Mouse (Mus musculus): ENCODE measurements around the gene Pear1. TPM values are rescaled to one million over a fixed set of nuclear protein-coding genes. Genes with fewer than 3 reads are reported as not detected.
"Not testable (repeated sequence)": the region's sequence is repeated elsewhere in the genome, so short reads cannot be mapped to it uniquely, and the experiment has no call there.

Pear1 gene
- 13.1 and 13.3 TPM in 2 replicates for polyA plus RNA-seq (2015; fragmentation: Nextera tagmentation; extraction: Ambion mirVana)

DNA sequence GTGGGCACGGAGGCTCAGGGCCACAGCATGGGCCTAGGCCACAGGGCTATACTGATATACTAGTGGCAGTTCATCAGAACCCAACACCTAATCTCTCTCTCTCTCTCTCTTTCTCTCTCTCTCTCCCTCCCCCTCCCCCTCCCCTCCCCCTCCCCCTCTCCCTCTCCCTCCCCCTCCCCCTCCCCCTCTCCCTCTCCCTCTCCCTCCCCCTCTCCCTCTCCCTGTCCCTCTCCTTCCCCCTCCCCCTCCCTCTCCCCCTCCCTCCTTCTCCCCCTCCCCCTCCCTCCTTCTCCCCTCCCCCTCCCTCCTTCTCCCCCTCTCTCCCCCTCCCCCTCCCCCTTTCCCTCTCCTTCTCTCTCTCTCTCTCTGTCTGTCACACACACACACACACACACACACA is at the start of gene Pear1:
Gene Pear1, minus strand, starts transcription at position 101 of the 400 bp plus-strand sequence.
- not testable (repeated sequence) for ATAC-seq (ENCODE audit: low read depth); H3K27me3 ChIP-seq; H3K4me3 ChIP-seq; H3K4me2 ChIP-seq; H3K36me3 ChIP-seq; H3K27ac ChIP-seq (replicated peaks); H3K9ac ChIP-seq; H3K4me1 ChIP-seq (replicated peaks); H3K9me3 ChIP-seq
- WGBS = 96% methylated on average over 1 of the region's 1 CpGs

DNA sequence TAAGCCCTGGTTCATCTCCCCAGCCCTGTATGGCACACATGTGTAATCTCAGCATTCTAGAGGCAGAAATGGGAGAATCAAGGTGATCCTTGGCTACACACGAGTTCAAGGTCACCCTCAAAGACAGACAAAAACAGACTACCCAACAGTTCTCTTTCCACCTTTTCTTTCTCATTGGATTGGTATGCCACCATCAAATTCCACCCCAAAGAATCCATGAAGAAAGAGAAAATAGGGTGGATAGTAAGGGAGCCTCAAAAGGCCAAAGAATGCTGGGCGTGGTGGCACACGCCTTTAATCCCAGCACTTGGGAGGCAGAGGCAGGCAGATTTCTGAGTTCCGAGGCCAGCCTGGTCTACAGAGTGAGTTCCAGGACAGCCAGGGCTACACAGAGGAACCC is 40.0 kb upstream of the Pear1 start:
- not testable (repeated sequence) for H3K4me2 ChIP-seq; H3K9me3 ChIP-seq; H3K4me1 ChIP-seq (replicated peaks); H3K27ac ChIP-seq (replicated peaks); H3K27me3 ChIP-seq; H3K4me3 ChIP-seq; ATAC-seq (ENCODE audit: low read depth); H3K9ac ChIP-seq
- 96% methylated on average over 4 of the region's 4 CpGs for WGBS
- peaks cover 79% of the 10 kb centered on the region for H3K36me3 ChIP-seq

DNA sequence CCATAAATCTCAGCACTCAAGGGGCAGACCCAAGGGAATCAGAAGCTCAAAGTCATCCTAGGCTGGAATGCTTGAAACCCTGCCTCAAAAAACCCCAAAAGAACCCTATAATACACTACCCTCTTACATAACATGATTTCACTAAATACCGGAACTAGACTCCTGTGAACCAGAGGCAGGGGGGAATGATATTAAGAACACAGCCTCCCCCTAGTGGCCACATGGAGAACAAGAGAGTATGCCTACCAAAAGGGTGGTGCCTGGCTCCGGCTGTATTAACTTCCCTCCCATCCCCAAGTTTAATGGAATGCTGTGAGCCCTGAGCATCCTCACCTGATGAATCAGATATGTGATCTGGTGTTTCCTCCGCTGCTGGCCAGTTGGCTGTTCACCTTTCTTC is 35.7 kb upstream of the Pear1 start:
- 35% methylated on average over 3 of the region's 3 CpGs for WGBS
- no peak overlapping the region for H3K9ac ChIP-seq
- peaks cover 72% of the 10 kb centered on the region for H3K36me3 ChIP-seq
- H3K4me1 ChIP-seq (replicated peaks) = 0 out of 2 replicates have a peak, but pooled peaks cover 4% of the 10 kb centered on the region
- H3K4me3 ChIP-seq = no peak overlapping the region
- no peak overlapping the region for H3K27ac ChIP-seq (replicated peaks)
- 0 out of 2 replicates have a peak, but pooled peaks have one; percentile 36 for ATAC-seq (ENCODE audit: low read depth)
- H3K4me2 ChIP-seq = no peak overlapping the region
- no peaks in the 10 kb centered on the region for H3K9me3 ChIP-seq
- no peaks in the 10 kb centered on the region for H3K27me3 ChIP-seq

DNA sequence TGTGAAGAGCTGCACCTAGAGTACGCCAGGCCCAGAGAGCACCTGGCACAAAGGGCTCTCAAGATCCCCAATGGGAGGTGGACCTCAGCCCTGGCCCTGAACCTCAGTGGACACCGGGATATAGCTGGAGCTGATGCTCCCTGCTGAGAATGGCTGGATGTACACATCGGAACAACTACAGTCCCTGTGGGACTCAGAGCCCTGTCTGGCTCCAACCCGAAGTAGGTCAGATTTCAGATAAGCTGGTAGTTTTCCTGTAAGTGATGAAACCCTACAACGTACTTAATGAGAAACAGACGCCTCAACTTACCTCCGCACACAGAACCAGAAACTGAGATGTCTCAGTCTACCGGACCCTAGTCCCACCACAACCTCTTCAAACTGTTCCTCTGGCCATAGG is 33.6 kb upstream of the Pear1 start:
- H3K9ac ChIP-seq = no peak overlapping the region
- H3K4me1 ChIP-seq (replicated peaks) = peaks cover 4% of the 10 kb centered on the region; the same call in 1 of the 2 replicates
- ATAC-seq (ENCODE audit: low read depth) = no peak
- H3K4me2 ChIP-seq = no peak overlapping the region
- H3K27ac ChIP-seq (replicated peaks) = no peak overlapping the region
- H3K4me3 ChIP-seq = no peak overlapping the region
- H3K36me3 ChIP-seq = peaks cover 55% of the 10 kb centered on the region
- H3K9me3 ChIP-seq = no peaks in the 10 kb centered on the region
- no peaks in the 10 kb centered on the region for H3K27me3 ChIP-seq
- WGBS = 95% methylated on average over 8 of the region's 8 CpGs

DNA sequence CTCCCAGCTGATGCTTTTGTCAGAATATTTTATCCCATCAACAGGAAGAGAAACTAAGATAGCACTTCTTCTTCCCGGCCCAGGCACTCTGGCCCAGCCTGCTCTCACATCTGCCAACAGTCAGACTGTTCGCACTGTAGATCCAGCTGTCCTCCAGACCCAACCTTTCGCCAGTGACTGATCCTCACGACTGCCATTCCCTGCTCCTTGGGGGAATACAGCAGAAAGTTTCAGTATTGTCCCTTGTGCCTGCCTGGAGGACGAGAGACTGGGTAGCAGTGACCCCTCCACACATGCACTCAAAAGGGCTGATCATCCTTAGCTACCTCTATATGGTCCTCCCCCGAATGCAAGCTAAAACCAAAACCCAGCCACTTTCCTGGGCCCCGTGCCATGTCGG is 31.8 kb upstream of the Pear1 start:
- Histone ChIP-seq H3K4me2 (no peak overlapping the region), H3K27ac (replicated peaks) (no peak overlapping the region), H3K9ac (no peak overlapping the region), H3K27me3 (no peaks in the 10 kb centered on the region), H3K4me1 (replicated peaks) (peaks cover 4% of the 10 kb centered on the region; the same call in 1 of the 2 replicates), H3K36me3 (peaks cover 39% of the 10 kb centered on the region), H3K4me3 (no peak overlapping the region), H3K9me3 (no peaks in the 10 kb centered on the region)
- 93% methylated on average over 8 of the region's 8 CpGs for WGBS
- no peak for ATAC-seq (ENCODE audit: low read depth)

DNA sequence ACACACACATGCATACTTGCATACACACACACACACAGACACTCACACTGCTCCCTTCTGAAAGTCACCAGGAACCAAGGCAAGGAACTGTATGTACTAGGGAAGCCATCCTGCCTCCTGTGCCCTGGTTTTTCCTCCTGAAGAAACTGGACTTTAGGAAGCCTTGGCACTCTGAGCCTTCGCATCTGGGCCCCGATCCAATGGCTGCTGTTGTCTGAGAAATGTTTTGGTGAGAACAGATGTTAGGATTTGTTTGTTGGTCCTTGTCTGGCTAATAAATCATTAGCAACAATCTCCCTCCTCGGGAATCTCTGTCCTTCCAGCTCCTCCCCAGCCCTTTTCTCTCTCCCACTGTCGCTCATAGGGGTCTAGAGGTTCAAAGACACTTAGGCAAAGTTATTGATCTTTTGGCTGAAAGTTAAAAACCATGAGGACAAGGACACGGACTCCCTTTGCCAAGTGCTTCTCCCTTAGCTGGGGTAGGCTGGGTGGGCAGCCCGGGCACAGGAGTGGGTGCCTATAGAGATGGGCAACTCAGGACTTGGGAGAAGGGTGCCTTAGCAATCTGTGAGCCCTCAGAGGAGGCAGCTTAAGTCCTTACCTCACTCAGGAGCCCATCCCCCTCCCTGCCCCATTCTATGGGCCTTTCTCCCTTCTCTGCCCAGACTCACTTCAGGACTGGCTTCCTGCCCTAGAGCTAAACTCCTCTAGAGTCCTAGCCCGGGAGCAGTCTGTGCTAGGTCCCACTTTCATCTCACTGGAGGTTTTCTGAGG is 30.9 kb upstream of the Pear1 start:
- peaks cover 4% of the 10 kb centered on the region; the same call in 1 of the 2 replicates for H3K4me1 ChIP-seq (replicated peaks)
- peak overlapping the region; percentile 0; the same call in 1 of the 2 replicates for H3K9ac ChIP-seq
- WGBS = 60% methylated on average over 7 of the region's 7 CpGs
- ATAC-seq (ENCODE audit: low read depth) = no peak
- peak overlapping the region; percentile 33; the same call in 1 of the 2 replicates for H3K27ac ChIP-seq (replicated peaks)
- H3K27me3 ChIP-seq = no peaks in the 10 kb centered on the region
- no peak overlapping the region for H3K4me2 ChIP-seq
- no peak overlapping the region for H3K4me3 ChIP-seq
- peaks cover 37% of the 10 kb centered on the region for H3K36me3 ChIP-seq
- H3K9me3 ChIP-seq = no peaks in the 10 kb centered on the region

DNA sequence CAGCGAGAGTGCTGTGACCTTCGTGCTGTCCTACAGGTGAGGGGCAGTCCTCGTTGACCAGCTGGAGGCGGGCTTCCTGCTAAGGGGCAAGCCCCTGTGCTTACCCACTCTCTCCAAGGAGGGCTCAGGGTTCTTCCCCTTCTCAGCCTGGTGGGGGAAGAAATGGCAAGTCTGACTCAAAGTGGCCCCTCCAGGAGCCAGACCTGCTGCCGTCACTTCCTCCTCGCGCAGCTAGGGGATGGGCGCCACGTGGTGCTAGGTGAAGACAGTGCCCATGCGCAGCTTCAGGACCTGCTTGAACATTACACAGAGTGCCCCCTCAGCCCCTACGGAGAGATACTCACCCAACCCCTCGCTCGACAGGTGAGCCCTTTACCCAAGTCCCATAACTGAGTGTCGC is 25.0 kb upstream of the Pear1 start:
- Histone ChIP-seq H3K9ac (no peak overlapping the region), H3K9me3 (no peaks in the 10 kb centered on the region), H3K36me3 (no peaks in the 10 kb centered on the region), H3K4me1 (replicated peaks) (no peaks in the 10 kb centered on the region; the same call in 1 of the 2 replicates), H3K4me2 (no peak overlapping the region), H3K4me3 (no peak overlapping the region), H3K27me3 (no peaks in the 10 kb centered on the region), H3K27ac (replicated peaks) (no peak overlapping the region)
- no peak for ATAC-seq (ENCODE audit: low read depth)
- WGBS = 84% methylated on average over 14 of the region's 14 CpGs

DNA sequence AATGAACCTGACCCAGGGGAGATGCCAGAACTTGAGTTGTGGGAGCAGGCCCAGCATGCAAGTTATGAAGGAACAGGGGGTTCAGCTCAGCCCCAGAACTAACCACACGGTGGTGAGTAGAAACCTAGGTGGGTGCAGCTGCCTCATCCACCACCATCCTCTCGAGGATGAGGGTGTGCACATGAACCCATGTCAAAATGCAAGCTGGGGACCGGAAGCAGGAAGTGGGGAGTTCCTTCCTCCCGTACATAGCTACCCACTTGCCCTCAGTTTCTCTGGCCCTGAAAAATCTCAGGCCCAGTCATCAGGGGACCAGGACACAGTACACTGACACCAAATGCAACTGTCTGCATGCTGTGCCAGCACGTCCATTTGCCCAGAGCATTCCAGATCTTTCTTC is 23.6 kb upstream of the Pear1 start:
- no peaks in the 10 kb centered on the region for H3K36me3 ChIP-seq
- ATAC-seq (ENCODE audit: low read depth) = no peak
- H3K4me3 ChIP-seq = no peak overlapping the region
- no peaks in the 10 kb centered on the region for H3K4me1 ChIP-seq (replicated peaks)
- H3K4me2 ChIP-seq = no peak overlapping the region
- WGBS = 78% methylated on average over 5 of the region's 5 CpGs
- no peak overlapping the region for H3K9ac ChIP-seq
- no peak overlapping the region for H3K27ac ChIP-seq (replicated peaks)
- no peaks in the 10 kb centered on the region for H3K9me3 ChIP-seq
- no peaks in the 10 kb centered on the region for H3K27me3 ChIP-seq

DNA sequence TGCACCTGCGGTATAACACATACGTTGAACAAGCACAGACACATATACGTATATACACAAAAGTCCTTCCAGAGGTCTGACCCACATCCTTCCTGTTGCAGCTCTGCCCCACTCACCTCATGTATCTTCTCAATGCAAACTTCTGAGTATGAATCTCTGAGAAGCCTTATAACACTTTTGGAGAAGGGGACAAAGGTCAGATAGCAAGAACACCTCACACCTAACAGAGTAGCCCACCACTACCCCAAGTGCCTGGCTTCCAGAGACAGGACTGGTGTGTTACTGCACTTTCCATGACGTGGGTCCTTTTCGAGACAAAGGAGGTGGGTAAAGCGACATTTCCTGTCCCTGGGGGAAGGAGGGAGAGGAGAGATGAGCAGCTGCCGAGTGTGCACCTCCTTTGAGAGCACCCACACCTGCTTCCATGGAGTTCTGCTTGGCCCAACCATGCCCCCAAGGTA is 22.6 kb upstream of the Pear1 start, which contains the start of gene Sh2d2a:
Gene Sh2d2a, plus strand, starts transcription at position 106 of the 461 bp plus-strand sequence.
- Histone ChIP-seq H3K27me3 (no peaks in the 10 kb centered on the region), H3K9me3 (no peaks in the 10 kb centered on the region), H3K9ac (no peak within 1 kb of the TSS), H3K4me3 (no peak within 1 kb of the TSS), H3K27ac (replicated peaks) (no peak within 1 kb of the TSS), H3K4me2 (no peak within 1 kb of the TSS), H3K36me3 (no peaks in the 10 kb centered on the region), H3K4me1 (replicated peaks) (no peaks in the 10 kb centered on the region)
- no peak for ATAC-seq (ENCODE audit: low read depth)
- WGBS = 70% methylated on average over 7 of the region's 7 CpGs

DNA sequence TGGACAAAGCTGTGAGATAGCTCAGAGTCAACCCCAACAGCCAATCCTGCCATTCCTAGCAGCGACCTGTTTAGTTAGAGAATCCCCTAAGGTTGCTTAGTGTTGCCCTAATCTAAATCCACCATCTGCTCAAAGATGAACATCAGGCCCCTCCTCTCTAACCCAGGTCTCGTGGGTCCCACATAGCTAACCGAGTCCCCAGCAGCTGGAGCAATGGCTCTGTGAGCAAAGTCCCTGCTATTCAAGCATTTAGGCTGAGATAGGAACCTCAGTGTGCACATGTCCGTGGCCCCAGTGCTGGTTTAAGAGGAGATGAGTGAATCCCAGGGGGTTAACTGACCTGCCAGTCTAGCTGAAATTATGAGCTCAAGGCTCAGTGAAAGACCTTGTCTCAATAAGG is 22.1 kb upstream of the Pear1 start:
- ATAC-seq (ENCODE audit: low read depth) = no peak
- no peaks in the 10 kb centered on the region for H3K36me3 ChIP-seq
- H3K4me3 ChIP-seq = no peak overlapping the region
- H3K27me3 ChIP-seq = no peaks in the 10 kb centered on the region
- H3K4me1 ChIP-seq (replicated peaks) = no peaks in the 10 kb centered on the region
- H3K9ac ChIP-seq = no peak overlapping the region
- no peaks in the 10 kb centered on the region for H3K9me3 ChIP-seq
- no peak overlapping the region for H3K4me2 ChIP-seq
- H3K27ac ChIP-seq (replicated peaks) = no peak overlapping the region
- WGBS = 60% methylated on average over 4 of the region's 4 CpGs

DNA sequence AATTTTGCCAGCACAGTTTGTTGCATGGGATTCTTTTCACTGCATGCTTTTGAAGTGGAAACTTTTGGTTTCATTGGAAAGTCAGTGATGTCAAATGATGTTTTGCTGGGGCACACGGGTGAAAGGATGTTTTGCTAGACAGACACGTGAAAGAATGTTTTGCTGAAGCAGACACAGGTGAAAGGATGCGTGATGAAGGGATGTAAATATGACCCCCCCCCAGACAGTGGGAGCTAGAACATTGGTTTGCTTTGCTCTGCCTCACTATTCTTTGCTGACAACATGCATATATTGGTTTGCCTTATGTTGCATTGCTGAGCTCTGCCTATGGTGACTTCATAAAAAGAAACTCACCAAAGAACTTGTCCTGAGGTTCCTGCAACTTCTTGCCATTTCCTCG is 20.9 kb upstream of the Pear1 start:
- Histone ChIP-seq H3K4me3 (no peak overlapping the region), H3K27me3 (no peaks in the 10 kb centered on the region), H3K4me1 (replicated peaks) (no peaks in the 10 kb centered on the region), H3K9ac (no peak overlapping the region), H3K9me3 (no peaks in the 10 kb centered on the region), H3K27ac (replicated peaks) (no peak overlapping the region), H3K36me3 (no peaks in the 10 kb centered on the region), H3K4me2 (no peak overlapping the region)
- WGBS = 86% methylated on average over 4 of the region's 4 CpGs
- no peak for ATAC-seq (ENCODE audit: low read depth)

DNA sequence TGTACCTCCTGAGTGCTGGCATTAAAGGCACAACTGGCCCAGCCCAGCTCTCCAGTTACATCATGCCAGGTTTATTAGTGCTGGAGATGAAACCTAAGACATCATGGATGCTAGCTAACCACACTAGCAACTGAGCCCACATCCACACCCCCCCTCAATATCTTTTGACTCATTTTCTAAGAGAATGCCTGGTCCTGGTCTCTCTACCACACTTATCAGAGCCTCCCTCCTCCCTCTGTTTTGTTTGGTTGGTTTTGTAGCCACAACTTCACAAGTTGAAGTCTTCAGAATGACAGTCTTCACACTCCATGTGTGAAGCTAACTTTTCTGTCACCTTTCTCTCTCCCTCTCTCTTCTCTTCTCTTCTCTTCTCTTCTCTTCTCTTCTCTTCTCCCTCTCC is 16.8 kb upstream of the Pear1 start:
- Histone ChIP-seq H3K27ac (replicated peaks) (no peak overlapping the region), H3K4me3 (no peak overlapping the region), H3K9ac (no peak overlapping the region), H3K36me3 (no peaks in the 10 kb centered on the region), H3K27me3 (no peaks in the 10 kb centered on the region), H3K4me2 (no peak overlapping the region), H3K9me3 (no peaks in the 10 kb centered on the region), H3K4me1 (replicated peaks) (no peaks in the 10 kb centered on the region)
- no peak for ATAC-seq (ENCODE audit: low read depth)

DNA sequence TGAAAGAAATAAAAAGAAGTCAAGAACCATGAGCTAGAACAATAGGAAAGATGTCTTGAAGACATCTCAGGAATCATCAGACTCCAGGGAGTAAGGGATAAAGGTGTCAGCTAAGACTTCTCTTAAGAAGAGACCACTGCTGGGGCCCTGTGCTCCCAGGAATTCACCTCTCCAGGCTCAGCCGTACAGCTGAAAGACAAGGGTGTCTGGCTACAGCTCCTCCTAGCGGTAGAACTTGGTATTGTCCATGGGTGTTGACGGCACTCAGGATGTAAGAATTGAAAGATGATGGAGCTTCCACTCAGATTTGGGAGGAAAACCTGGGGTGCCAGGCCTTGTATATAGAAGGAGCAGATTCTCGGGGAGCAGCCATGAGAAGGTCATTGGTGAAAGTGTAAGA is 14.5 kb upstream of the Pear1 start:
- Histone ChIP-seq H3K9ac (no peak overlapping the region), H3K9me3 (no peaks in the 10 kb centered on the region), H3K4me3 (no peak overlapping the region), H3K27ac (replicated peaks) (no peak overlapping the region), H3K27me3 (no peaks in the 10 kb centered on the region), H3K4me2 (no peak overlapping the region), H3K36me3 (no peaks in the 10 kb centered on the region), H3K4me1 (replicated peaks) (no peaks in the 10 kb centered on the region)
- ATAC-seq (ENCODE audit: low read depth) = no peak
- 7% methylated on average over 4 of the region's 4 CpGs for WGBS

Data from neural tube, embryonic 13.5 days (tissue).